Mouse (Mus musculus): ENCODE results near the gene Tmeff1. TPM values are rescaled to one million over a fixed set of nuclear protein-coding genes. Genes with fewer than 3 reads are reported as not detected.

Gene Tmeff1
- total RNA-seq, 2 experiments from 2014 or later: 6.3 to 7.8 TPM

DNA sequence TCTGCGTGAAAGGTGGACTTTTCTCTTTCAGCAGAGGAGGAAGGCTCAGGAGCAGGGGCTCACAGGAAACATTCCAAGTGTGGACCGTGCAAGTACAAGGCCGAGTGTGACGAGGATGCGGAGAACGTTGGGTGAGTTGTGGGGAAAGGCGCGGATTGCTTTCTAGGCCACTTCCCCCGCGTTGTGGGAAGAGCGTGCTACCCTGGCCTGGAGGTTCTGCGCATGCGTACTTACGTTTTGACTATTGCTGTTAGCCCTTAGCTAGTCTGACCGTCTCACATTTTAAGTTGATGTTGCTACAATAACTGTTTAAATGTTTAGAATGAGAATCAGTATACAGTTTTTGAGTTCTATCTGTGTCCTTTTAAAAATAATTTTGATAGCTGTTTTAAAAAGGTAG lies 32.2 kb downstream of the Tmeff1 start:
- no peak for DNase-seq (ENCODE audit: low spot score in 2 of 2)

DNA sequence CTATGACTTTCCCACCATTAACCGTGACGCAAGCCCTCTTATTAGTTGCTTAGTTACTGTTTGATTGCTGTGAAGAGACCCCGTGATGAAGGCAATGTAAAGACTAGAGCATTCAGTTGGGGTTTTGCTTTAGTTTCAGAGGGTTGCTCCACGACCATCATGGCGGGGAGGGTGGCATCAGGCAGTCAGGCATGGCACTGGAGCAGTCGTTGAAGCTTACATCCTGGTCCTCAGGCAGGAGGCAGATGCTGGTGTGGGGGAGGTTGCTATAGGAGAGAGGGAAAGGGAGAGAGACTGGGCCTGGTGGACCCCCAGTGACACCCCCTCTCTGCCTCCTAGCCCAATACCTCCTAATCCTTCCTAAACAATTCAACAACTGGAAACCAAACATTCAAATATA lies 35.1 kb downstream of the Tmeff1 start:
- DNase-seq (ENCODE audit: low spot score in 2 of 2): no peak

DNA sequence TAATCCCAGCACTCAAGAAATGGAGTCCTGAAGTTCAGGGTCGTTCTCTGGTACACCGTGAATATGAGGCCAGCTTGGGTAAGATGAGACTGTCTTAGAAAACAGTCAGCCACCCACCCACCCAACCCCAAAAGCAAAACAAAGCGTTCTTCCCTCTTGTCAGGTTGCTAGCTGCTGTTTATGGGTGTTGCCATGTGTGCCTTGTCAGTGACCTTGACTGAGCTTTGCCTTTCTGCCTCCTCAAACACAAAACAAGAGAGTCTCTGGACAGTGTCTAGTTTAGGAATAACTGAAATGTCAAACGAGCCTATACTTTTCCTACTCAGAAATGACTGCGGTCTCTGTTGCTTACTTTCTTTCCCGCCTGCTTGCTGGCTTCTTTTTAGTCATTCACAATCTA lies 37.3 kb downstream of the Tmeff1 start:
- DNase-seq (ENCODE audit: low spot score in 2 of 2): no peak

DNA sequence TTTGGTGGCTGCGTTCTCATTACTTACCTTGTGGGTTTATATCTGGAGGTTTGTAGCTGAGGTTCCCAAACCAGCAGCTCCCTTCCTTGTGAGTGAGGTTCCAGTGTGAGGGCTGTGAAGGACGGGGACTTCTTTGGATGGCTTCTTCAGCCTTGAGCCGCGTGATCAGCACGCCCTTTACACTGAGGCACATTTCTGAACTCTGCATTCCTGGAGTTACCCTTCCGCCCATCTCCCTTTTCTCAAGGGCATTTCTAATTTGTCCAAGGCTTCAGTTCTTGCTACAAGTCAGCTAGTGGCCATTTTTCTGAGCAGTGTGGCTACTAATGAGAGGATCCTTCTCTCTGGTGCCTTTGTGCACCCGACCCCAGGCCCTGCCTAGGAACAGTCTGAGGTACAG lies 38.0 kb downstream of the Tmeff1 start:
- no peak for DNase-seq (ENCODE audit: low spot score in 2 of 2)

DNA sequence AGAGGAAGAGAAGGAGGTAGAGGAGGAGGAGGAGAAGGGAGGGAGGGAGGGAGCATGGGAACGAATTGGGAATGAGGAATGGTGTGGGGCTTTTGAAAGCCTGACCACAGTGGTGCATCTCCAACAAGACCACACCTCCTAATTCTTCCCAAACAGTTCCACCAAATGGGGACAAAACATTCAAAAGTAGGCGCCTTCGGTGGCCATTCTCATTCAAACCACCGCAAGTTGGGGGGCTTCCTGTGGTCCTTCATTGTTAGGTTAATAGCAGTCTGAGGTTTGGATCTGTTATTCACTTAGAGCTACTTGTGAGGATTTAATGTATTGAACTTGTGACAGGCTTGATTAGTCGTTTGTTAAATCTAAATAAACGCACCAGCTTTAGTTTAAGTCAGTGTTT lies 40.0 kb downstream of the Tmeff1 start:
- no peak for DNase-seq (ENCODE audit: low spot score in 2 of 2)

DNA sequence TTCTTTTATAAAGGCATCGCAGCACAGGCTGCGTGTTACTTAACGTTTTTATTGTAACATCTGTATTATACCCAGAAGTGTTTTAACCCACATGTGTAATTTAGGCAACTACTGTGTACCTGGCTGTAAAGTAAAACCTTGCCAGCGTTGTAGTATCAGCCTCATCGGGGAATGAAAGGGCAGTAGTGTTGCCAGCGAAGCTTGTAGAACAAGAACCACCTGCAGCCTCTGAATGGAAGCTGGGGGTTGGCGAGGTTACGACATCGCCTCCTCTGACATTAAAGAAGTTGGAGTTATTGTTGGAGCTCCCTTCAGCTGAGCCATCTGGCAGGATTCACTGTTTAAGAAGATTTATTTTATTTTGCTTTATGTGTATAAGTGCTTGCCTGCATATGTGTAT lies 40.9 kb downstream of the Tmeff1 start:
- DNase-seq (ENCODE audit: low spot score in 2 of 2): no peak

DNA sequence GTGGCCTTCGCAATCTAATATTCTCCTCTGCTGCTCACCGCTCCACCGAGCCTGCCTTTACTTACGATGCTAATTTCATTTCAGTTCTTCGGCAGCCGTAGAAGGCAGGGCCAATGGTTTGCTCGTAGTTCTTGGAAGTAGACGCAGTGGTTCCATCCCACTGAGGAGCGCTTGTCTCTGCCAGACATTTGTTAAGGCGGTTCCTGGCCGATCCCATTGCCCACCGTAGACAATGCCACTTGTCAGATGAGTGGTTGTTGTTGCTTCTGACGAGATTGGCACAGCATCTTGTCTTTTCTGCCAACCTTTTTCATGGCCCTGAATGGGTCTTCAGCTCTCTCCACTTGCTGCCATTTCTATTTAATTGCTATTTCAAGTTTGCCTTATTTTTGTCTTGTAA lies 44.5 kb downstream of the Tmeff1 start:
- DNase-seq (ENCODE audit: low spot score in 2 of 2): no peak

DNA sequence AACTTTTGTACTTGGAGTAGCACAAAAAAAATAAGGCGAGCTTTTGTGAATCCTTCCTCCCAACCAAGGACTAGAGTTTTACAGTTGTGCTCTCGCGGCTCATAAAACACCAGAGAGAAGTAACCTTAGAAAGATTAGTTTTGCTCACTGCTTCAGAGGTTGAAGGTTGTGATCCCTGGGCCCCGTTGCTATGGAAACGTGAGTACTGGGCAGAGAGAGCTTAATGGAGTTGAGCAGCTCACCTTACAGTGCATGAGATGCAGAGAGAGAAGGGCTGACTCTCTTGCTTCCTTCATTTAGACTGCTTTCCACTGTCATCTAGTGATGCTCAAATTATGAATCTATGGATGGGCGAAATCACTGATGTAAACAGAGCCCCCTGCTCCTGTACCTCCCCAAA lies 48.6 kb downstream of the Tmeff1 start:
- no peak for DNase-seq (ENCODE audit: low spot score in 2 of 2)

DNA sequence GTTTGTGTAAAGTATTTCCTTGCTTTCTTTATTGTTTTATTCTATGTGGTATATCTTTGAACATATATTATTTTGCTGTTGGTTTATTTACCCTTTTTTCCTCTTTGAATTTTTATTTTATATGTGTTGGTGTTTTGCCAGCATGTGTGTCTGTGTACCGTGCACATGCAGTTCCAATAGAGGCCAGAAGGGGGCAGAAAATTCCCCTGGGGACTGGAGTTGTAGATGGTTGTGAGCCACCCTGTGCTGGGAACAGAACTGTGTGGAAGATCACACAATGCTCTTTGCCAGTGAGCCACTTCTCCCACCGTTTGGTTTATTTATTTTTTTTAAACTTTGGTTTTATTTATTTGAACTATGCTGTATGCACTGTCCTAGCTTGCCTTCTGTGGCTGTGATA lies 49.1 kb downstream of the Tmeff1 start:
- no peak for DNase-seq (ENCODE audit: low spot score in 2 of 2)

DNA sequence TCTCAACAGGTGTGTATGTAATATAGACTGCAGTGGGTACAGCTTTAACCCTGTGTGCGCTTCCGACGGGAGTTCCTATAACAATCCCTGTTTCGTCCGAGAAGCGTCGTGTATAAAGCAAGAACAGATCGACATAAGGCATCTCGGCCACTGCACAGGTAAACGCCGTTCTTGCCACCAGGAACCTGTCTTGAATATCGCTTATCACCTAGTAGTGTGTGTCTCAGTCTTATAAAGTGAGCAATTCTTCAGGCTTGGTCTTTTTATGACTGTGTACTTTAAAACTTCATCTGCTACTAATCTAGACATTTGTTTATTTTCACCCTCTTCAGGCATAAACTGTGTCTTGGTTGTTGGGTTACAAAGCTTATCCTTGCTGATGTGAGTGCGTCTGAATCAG lies 51.9 kb downstream of the Tmeff1 start:
- no peak for DNase-seq (ENCODE audit: low spot score in 2 of 2)

DNA sequence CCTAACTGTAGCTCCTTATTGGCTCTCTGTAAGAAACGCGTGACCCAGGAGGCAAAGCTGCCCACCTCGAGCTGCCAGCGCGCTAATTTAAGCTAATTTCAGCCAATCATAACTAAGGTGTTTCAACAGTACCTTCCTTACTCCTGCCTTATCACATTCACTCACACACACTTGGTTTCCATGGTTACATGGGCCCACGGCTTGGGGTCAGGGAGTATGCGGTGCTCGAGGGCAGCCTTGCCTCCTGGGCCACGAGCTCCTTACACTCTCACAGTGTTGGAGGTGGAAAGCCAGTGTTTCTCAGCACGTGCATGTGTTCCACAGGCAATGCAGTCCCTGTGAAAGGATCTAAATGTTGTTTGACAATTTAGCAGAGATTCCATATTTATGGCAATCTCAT lies 53.2 kb downstream of the Tmeff1 start:
- DNase-seq (ENCODE audit: low spot score in 2 of 2): no peak

DNA sequence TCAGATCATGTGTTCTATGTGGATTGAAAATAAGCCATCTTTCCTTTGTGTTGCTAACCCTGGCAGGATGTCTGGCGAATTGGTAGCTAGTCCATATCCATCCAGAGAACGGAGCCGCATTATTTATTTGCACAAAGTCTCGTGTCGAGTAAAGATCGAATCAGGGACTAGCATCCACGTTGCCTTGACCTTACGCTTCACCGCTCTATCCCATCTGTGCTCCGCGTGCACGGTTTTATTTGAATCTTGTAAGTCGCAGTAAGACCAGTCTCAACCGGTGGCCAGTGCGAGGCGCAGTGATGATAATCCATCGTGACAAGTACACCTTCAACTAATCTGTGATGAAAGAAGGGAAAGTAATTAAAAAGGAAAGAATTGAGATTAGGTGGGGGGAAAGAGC lies 54.5 kb downstream of the Tmeff1 start:
- no peak for DNase-seq (ENCODE audit: low spot score in 2 of 2)

DNA sequence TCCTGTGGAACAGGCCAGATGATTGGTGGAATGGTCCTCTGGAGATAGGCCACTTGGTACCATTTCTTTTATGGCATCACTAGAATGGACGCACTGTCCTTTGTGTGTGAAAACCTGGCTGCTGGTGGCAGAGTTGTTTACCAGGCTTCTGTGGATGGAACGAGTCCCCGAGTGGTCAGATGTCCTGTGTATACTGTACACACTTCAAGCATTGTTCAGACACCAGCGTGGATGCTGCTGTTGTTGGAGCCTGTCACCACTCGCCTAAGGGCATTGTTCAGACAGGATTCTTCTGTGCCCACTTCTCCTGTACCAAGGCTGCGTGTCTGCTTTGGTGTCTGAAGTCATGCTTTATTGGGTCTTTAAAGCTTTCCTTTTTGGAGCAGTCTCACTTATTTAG lies 58.8 kb downstream of the Tmeff1 start:
- DNase-seq (ENCODE audit: low spot score in 2 of 2): no peak

DNA sequence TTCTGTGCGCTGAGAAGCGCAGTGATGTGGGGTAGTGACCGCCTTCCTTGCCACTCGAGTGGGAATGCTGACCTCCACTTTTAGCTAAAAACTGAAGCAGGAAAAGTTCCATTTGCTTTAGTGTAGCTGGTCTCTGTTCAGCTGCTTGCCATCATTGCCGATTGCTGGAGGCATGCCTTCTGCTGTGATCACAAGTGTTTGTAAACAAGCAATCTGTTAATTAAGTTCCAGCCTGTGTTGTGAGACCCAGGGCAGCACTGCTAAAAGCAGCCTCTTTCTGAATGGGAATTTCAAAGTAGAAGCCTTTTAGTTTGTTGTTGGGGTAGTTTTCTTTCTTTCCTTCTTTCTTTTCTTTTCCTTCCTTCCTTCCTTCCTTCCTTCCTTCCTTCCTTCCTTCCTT lies 61.2 kb downstream of the Tmeff1 start:
- DNase-seq (ENCODE audit: low spot score in 2 of 2): no peak

DNA sequence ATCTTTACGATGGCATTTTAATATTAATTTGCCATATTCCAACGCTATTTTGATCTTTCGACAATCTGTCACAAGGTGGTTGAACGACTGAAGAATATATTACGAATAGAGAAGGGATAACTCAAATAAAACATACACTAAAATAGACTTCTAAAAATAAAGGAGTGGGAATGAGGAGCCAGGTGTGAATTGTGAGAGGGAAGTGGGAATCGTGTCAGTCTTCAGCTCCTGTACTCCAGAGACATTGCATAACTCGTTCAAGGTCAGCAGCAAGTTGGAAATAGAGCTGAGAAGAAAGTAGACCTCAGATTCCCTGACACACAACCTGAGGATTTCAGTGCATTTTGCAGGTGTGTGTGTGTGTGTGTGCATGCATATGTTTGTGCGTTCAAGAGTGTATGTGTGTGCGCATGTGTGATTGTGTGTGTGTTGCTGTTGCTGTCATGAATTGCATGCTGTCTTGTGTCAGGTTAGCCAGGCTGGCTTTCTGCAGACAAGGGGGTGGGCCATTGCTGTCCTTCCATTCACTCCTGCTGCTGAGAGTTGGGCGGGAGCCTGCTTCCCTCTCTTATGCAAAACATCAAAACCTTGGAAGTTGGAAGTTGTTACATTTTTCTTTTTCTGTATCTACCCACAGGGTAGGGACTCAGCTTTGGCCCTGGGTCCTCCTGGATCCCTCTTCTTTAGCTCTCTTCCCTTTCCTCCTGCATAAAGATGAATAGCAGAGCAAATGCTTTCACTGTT lies 65.8 kb downstream of the Tmeff1 start:
- DNase-seq (ENCODE audit: low spot score in 2 of 2): no peak

DNA sequence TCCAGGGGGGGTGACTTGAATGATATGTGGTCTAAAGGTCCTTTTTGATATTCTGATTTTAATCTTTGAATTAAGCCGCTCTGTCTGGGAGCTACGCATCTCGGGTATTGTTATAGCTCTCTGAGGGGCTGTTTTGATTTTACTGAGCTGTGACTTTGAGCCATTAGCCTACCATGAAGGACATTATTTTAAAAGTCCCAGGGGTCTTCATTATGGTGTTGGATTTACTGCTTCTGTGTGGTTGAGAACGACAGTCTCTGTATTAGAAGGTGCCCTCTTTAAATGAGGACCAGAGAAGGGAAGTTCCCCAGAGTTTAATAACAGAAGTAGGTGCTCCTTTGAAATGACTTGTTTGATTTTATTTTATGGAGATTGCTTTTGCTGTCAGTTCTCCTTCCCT lies 69.1 kb downstream of the Tmeff1 start:
- DNase-seq (ENCODE audit: low spot score in 2 of 2): no peak

DNA sequence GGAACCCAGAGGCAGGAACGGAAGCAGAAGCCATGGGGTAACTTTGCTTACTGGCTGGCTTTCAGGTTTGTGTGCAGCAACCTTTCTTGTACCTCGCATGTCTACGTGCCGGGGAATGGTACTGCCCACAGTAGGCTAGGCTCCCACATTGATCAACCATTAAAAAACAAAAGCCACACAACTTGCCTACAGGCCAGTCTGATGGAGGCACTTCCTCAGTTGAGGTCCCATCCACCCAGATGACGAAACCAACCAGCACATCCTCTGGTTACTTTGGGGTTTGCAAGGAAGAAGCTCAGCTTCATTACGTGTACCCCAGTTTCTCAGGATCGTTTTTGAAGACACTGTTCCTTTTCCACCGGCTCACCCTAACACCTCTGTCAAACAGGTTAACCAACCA lies 71.6 kb downstream of the Tmeff1 start:
- no peak for DNase-seq (ENCODE audit: low spot score in 2 of 2)

DNA sequence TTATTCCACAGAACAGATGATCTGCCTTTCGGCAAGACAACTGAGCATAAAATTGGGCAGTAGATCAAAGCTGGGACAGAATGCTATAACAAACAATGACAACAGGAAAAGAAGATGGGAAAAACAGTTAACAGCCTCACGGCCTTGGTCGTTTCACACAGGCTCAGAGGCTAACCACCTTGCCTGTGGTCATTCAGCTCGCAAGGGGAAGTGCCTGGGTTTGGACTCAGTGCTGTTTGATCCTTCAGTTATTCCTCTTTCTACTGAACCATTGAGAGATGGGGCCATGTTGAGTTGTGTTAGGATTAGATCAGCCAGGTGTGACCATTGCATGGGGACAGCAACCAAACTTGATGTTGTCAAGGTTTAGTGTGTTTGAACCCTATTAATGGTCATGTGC lies 75.2 kb downstream of the Tmeff1 start:
- DNase-seq (ENCODE audit: low spot score in 2 of 2): no peak

DNA sequence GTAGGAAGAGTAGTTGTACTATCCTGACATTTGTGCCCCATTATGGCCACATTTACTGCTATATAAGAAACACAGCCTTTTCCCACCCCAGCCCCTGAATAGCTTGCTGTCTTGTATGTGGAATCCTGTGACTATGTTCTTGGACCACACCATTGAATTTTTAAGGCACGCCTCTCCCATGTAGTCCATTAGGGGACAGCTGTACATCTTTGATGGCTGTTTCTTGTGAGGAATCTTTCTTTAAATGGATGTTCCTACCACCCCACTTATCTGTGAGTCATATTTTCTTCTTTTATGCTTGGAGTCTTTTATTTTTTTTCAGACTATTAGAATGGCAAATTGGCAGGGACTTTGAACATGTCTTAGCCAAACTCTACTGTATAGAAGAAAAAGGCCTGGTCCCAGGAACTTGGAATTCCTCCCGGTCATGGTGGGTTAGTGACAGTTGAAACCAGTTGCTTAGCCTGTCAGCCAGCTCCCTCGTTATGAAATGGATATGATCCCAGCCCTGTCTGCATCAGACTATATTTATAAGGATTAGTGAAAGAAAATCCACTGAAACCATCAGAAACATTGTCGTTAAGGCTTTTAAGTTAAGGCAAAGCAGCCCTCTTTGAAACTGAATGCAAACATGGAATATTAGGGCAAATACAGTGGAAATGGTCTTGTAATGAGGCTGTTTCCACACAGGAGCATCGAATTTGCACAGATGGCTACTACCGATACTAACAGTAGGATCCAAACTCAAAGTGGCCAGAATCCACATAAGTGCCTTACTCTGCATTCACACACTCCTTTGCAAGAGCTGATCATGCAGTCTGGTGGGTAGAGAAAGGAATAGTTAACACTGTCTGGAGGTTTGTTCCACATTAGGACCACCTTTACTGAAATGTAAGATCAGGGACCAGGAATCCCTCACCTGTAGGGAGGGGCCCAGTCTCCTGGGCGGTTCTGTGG lies 75.9 kb downstream of the Tmeff1 start:
- DNase-seq (ENCODE audit: low spot score in 2 of 2): peak in 1 of 2 experiments; percentile 17

DNA sequence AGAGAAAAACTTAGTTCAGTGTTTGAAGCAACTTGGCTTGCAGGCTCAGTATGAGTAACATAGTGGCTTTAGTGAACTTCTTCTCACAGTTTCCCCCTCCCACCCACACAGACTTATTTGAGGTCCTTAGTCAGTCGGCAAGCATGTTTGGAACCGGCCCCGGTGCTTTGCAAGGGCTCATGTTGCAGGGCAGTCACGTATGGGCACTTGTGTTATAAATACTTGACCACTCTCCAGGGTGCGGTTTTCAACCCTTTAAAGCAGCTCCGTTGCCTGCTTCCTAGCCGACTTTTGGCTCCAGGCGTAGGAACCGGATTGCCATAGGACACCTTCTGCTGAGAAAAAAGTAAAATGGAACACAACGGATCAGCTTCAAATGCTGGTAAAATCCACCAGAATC lies 78.3 kb downstream of the Tmeff1 start, which contains the start of gene Cavin4:
Gene Cavin4, plus strand, starts transcription at position 244 of the 400 bp plus-strand sequence.
- peak in 1 of 2 experiments; percentile 37 for DNase-seq (ENCODE audit: low spot score in 2 of 2)

DNA sequence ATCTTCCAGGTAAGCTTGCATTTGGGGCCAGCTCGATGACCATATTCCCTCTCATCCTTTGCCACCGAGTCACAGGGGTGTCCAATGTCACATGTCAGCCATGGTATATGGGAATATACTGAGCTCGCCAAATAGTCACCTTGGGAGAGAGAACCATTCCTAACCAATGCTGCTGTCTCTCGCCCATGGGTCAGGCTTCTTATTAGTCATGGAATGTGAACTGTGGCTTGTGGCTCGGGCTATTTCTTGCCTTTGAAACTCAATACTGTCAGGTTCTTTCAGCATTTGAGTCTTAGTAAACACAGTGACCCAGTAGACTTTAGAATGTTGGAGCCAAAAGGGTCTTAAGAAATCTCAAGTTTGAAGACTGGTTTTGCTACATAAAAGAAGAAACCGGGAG lies 79.0 kb downstream of the Tmeff1 start:
- no peak for DNase-seq (ENCODE audit: low spot score in 2 of 2)

DNA sequence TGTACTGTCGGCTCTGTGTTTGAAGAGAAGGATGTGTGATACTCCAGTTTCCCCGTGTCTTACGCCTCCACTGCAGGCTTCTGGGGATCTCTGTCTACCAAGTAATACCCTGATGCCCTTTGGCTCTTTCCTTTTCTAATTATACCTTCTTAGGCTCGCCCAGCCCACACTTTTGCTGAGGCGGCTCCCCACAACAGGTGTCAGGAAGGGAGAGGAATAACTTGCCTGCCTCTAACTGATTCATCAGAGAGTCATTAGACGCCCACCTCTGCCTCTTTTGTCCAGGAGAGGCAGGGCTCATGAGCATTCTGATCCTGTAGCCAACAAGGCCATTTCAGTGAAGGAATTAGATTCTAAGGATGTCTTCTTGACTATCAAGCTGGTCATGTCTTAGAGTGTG lies 82.3 kb downstream of the Tmeff1 start:
- no peak for DNase-seq (ENCODE audit: low spot score in 2 of 2)

Measured in gastrocnemius, postnatal 4 days (tissue).